Mouse (Mus musculus): ENCODE measurements around the gene Gabrb2.

Gene Gabrb2

GRCm38 (mm10) chr11:42418996-42419782, at the start of gene Gabrb2:
Gabrb2 (plus strand) TSS chr11:42419757.
- DNase-seq = no peak

- DNase-seq = no peak
These were observed 40.6 kb upstream of the Gabrb2 start for GRCm38 (mm10) chr11:42378983-42379382.

- DNase-seq = no peak
These were observed 33.1 kb upstream of the Gabrb2 start for GRCm38 (mm10) chr11:42386486-42386885.

- DNase-seq = peak; percentile 51
These were observed 28.8 kb upstream of the Gabrb2 start for GRCm38 (mm10) chr11:42390682-42391290.

GRCm38 (mm10) chr11:42393451-42393850, 26.1 kb upstream of the Gabrb2 start:
- no peak for DNase-seq

GRCm38 (mm10) chr11:42419791-42420633, 455 bp downstream of the Gabrb2 start:
- DNase-seq = peak; percentile 72

- peak; percentile 74 for DNase-seq
These were observed 1.3 kb downstream of the Gabrb2 start for GRCm38 (mm10) chr11:42420634-42421470.

GRCm38 (mm10) chr11:42423231-42423630, 3.7 kb downstream of the Gabrb2 start:
- peak; percentile 44 for DNase-seq

GRCm38 (mm10) chr11:42431495-42431894, 11.9 kb downstream of the Gabrb2 start:
- DNase-seq = no peak

- DNase-seq = no peak
These were observed 19.4 kb downstream of the Gabrb2 start for GRCm38 (mm10) chr11:42438978-42439377.

- no peak for DNase-seq
These were observed 24.1 kb downstream of the Gabrb2 start for GRCm38 (mm10) chr11:42443641-42444040.

GRCm38 (mm10) chr11:42448929-42449328, 29.4 kb downstream of the Gabrb2 start:
- no peak for DNase-seq

- no peak for DNase-seq
These were observed 44.6 kb downstream of the Gabrb2 start for GRCm38 (mm10) chr11:42464136-42464535.

GRCm38 (mm10) chr11:42468381-42468780, 48.8 kb downstream of the Gabrb2 start:
- DNase-seq = no peak

- no peak for DNase-seq
These were observed 55.0 kb downstream of the Gabrb2 start for GRCm38 (mm10) chr11:42474523-42474922.

GRCm38 (mm10) chr11:42487625-42488024, 68.1 kb downstream of the Gabrb2 start:
- DNase-seq = no peak

GRCm38 (mm10) chr11:42501166-42501565, 81.6 kb downstream of the Gabrb2 start:
- no peak for DNase-seq

- no peak for DNase-seq
These were observed 85.9 kb downstream of the Gabrb2 start for GRCm38 (mm10) chr11:42505436-42505835.

- DNase-seq = no peak
These were observed 86.4 kb downstream of the Gabrb2 start for GRCm38 (mm10) chr11:42505911-42506310.

- DNase-seq = no peak
These were observed 102.4 kb downstream of the Gabrb2 start for GRCm38 (mm10) chr11:42521960-42522359.

- no peak for DNase-seq
These were observed 108.8 kb downstream of the Gabrb2 start for GRCm38 (mm10) chr11:42528226-42528881.

GRCm38 (mm10) chr11:42532577-42532976, 113.0 kb downstream of the Gabrb2 start:
- DNase-seq = no peak
